Mouse (Mus musculus) liver, embryonic 15.5 days (tissue): ENCODE measurements at regions not wholly inside any gene's neighbourhood (a gene's known extent, or its start where the extent isn't known, plus 50 kb on each side); places are given as distances from the start of the nearest gene placed in this dataset.
A peak's percentile ranks its signal among the peaks of the same experiment; 100 is the strongest.

Experiments
- ATAC-seq: fragments of 200-750 bp; cut with Nextera tagmentation; 2 replicates; pipeline ENCODE4 v1.8.0; 2017; ENCODE audit warnings: moderate number of reproducible peaks, mild to moderate bottlenecking, moderate library complexity; ENCODE audit not compliant: insufficient read depth
- H3K27ac ChIP-seq: fragments of 300-500 bp; sonication (generic); replicated peaks from 2 replicates; pipeline ENCODE4 v1.5.1; 2015; ENCODE audit warnings: mild to moderate bottlenecking, inconsistent platforms
- H3K27me3 ChIP-seq: fragments of 300-500 bp; sonication (generic); 2 replicates; pipeline ENCODE4 v1.6.1; 2015; ENCODE audit warnings: mild to moderate bottlenecking, inconsistent platforms
- H3K36me3 ChIP-seq: fragments of 300-500 bp; sonication (generic); replicated peaks from 2 replicates; pipeline ENCODE4 v1.6.1; 2015; ENCODE audit warnings: moderate library complexity, mild to moderate bottlenecking, inconsistent platforms
- H3K4me1 ChIP-seq: fragments of 300-500 bp; sonication (generic); replicated peaks from 2 replicates; pipeline ENCODE4 v1.6.1; 2015; ENCODE audit warnings: inconsistent platforms
- H3K4me2 ChIP-seq: fragments of 300-500 bp; sonication (generic); 2 replicates; pipeline ENCODE4 v1.6.1; 2015; ENCODE audit warnings: moderate library complexity, mild to moderate bottlenecking, inconsistent platforms
- H3K4me3 ChIP-seq: fragments of 300-500 bp; sonication (generic); replicated peaks from 2 replicates; pipeline ENCODE4 v1.5.1; 2015; ENCODE audit warnings: mild to moderate bottlenecking, inconsistent platforms
- H3K9ac ChIP-seq: fragments of 300-500 bp; sonication (generic); 2 replicates; pipeline ENCODE4 v1.6.1; 2015; ENCODE audit warnings: moderate library complexity, mild to moderate bottlenecking, inconsistent platforms
- H3K9me3 ChIP-seq: fragments of 300-500 bp; sonication (generic); replicated peaks from 2 replicates; pipeline ENCODE4 v1.6.1; 2016; ENCODE audit warnings: inconsistent platforms
- WGBS: fragments of 180-500 bp; shearing (Covaris S2); methylation state at CpG from one replicate; pipeline ENCODE4 v1.1.7; 2015; ENCODE audit warnings: mixed read lengths; ENCODE audit not compliant: insufficient replicate concordance; 5-methylcytosine and 5-hydroxymethylcytosine counted together

- no peak for ATAC-seq
- Histone ChIP-seq H3K4me3 (no peak overlapping the region), H3K4me2 (no peak overlapping the region), H3K27ac (no peak overlapping the region), H3K27me3 (no peaks in the 10 kb centered on the region), H3K4me1 (no peaks in the 10 kb centered on the region), H3K9ac (no peak overlapping the region), H3K9me3 (no peaks in the 10 kb centered on the region), H3K36me3 (no peaks in the 10 kb centered on the region)
- 76% methylated on average over 6 of the region's 6 CpGs for WGBS
Observed at GRCm38 (mm10) chr8:80422190-80422589, 71.4 kb upstream of the Gypa start.

DNA sequence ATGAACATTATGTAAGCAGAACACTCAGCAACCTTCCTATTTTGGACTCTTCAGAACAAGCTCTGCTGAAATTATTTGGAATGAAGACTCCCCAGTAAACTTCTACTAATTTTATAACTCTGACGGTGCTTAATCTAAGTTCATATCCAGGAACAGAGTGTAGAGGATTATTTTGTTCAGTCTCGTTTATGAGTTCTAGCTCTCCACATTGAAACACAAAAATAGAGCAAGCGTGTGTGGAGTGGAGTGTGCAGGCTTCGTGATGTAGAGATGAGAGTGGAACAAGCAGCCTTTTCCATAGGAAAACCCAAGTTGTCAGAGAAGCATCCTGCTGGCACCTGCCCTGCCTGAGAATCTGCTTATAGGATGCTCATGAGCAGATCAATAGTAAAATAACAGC is 77.5 kb upstream of the Gypa start:
- Histone ChIP-seq H3K4me2 (no peak overlapping the region), H3K9me3 (no peaks in the 10 kb centered on the region), H3K36me3 (no peaks in the 10 kb centered on the region), H3K9ac (no peak overlapping the region), H3K27me3 (no peaks in the 10 kb centered on the region), H3K4me1 (no peaks in the 10 kb centered on the region), H3K4me3 (no peak overlapping the region), H3K27ac (no peak overlapping the region)
- WGBS = 59% methylated on average over 4 of the region's 4 CpGs
- no peak for ATAC-seq

GRCm38 (mm10) chr8:80399594-80400207 is 93.9 kb upstream of the Gypa start:
- no peak overlapping the region for H3K4me2 ChIP-seq
- no peak for ATAC-seq
- no peak overlapping the region for H3K27ac ChIP-seq
- H3K4me3 ChIP-seq = no peak overlapping the region
- H3K9me3 ChIP-seq = no peaks in the 10 kb centered on the region
- no peaks in the 10 kb centered on the region for H3K36me3 ChIP-seq
- no peak overlapping the region for H3K9ac ChIP-seq
- 59% methylated on average over 2 of the region's 2 CpGs for WGBS
- no peaks in the 10 kb centered on the region for H3K27me3 ChIP-seq
- H3K4me1 ChIP-seq = no peaks in the 10 kb centered on the region

DNA sequence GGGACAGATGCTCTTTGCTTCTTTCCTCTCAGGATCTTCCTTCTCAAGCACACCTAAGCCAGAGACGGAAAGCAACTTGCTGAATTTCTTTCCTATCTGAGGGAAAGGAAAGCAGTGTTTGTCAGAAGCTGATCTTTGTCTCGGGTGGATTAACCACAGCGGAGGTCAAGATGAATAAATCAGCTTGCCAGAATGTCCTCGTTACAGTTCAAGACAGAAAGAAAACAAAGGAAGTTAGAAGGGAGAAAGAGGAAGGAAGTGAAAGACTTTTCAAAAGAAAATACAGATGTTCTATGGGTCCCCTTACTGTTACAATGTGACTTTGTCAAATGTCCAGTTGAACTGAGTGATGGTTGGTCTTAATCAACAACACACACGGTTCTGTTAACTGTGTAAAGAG is 98.6 kb upstream of the Gypa start:
- H3K9me3 ChIP-seq = no peaks in the 10 kb centered on the region
- no peak overlapping the region for H3K27ac ChIP-seq
- no peak for ATAC-seq
- H3K4me1 ChIP-seq = no peaks in the 10 kb centered on the region
- WGBS = 11% methylated on average over 5 of the region's 5 CpGs
- H3K27me3 ChIP-seq = no peaks in the 10 kb centered on the region
- no peak overlapping the region for H3K4me3 ChIP-seq
- no peaks in the 10 kb centered on the region for H3K36me3 ChIP-seq
- H3K9ac ChIP-seq = no peak overlapping the region
- H3K4me2 ChIP-seq = no peak overlapping the region

DNA sequence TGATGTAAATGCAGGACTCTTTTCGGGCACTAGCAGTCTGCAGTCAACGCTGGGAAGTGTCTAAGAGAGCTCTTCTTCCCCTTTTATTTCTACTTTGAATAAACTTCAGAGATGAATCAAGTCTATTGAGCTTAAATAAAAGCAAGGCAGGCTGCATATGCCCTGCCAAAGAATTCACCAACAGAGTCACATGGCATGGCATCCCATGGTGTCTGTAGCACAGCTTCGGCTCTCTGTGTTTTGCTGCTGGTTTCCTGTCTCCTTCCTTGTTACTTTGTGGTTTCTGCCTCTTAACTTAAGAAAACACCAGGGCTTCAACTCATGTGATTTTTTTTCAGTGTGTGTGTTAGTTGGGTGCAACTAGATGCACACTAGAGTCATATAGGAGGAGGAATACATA is 100.5 kb upstream of the Gypa start:
- Histone ChIP-seq H3K27ac (no peak overlapping the region), H3K4me1 (no peaks in the 10 kb centered on the region), H3K36me3 (no peaks in the 10 kb centered on the region), H3K27me3 (no peaks in the 10 kb centered on the region), H3K9me3 (no peaks in the 10 kb centered on the region), H3K9ac (no peak overlapping the region), H3K4me3 (no peak overlapping the region), H3K4me2 (no peak overlapping the region)
- WGBS = 43% methylated on average over 3 of the region's 3 CpGs
- no peak for ATAC-seq

DNA sequence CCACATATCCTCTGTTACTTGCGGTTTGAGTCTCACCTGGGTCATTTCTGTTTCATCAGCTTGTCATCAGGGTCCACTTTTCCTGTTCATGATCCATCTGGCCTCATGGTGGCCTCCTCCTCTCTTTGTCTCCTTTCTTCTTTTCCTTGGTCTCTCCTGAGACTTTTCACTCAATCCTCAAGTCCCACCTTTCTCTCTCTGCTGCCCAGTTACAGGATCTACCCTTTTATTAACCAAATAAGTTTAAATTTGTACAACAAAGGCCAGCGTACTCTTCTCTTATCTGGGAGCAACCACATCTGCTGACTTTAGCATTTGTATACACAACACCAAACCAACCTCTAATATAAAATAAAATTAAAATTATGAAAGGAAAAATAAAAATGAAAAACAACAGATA is 124.4 kb upstream of the Gypa start:
- H3K4me3 ChIP-seq = no peak overlapping the region
- no peak overlapping the region for H3K9ac ChIP-seq
- 57% methylated on average over 2 of the region's 2 CpGs for WGBS
- no peaks in the 10 kb centered on the region for H3K4me1 ChIP-seq
- no peak overlapping the region for H3K4me2 ChIP-seq
- H3K9me3 ChIP-seq = no peaks in the 10 kb centered on the region
- no peak overlapping the region for H3K27ac ChIP-seq
- no peaks in the 10 kb centered on the region for H3K27me3 ChIP-seq
- ATAC-seq = no peak
- no peaks in the 10 kb centered on the region for H3K36me3 ChIP-seq

DNA sequence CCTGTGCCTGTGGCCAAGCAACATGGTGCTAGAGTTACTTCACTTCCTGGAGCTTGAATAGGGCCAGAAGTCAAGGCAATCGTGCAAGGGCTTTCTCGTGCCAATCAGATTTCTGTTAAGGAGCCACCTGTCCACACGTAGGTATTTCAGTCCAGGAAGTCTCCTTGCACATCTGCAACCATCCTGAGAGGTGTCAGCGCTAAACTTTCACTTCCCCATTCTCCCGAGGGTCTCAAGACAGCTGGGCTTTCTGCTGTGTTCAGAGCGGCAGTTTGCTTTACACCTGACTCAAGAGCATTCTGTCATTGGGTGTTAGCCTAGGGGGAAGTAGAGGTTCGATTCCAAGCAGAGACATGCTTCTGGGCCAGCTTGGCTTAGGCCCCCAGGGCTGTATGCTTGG is 129.5 kb upstream of the Gypa start:
- ATAC-seq = no peak
- no peak overlapping the region for H3K4me2 ChIP-seq
- 23% methylated on average over 7 of the region's 7 CpGs for WGBS
- no peak overlapping the region for H3K4me3 ChIP-seq
- H3K36me3 ChIP-seq = no peaks in the 10 kb centered on the region
- H3K9ac ChIP-seq = no peak overlapping the region
- no peaks in the 10 kb centered on the region for H3K9me3 ChIP-seq
- H3K27me3 ChIP-seq = no peaks in the 10 kb centered on the region
- no peaks in the 10 kb centered on the region for H3K4me1 ChIP-seq
- no peak overlapping the region for H3K27ac ChIP-seq

DNA sequence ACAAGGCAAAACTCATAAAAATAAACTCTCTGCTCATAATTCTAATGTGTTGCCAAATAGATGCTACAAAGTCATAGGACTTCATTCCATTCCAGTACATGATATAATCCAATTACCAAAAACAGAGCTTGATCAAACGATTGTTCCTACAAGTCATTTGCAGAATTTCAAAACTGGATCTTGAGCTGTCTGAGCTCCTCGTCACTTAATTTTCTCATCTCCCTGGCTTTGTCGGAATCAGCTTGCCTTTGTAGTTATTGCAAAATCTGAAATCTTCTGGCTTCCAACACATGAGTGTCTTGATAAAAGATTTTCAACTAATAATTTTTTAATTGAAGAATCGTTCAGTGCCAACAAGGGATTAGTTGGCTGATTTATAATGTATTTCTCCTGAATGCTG is 150.3 kb upstream of the Gypa start:
- Histone ChIP-seq H3K36me3 (no peaks in the 10 kb centered on the region), H3K27ac (no peak overlapping the region), H3K27me3 (no peaks in the 10 kb centered on the region), H3K9ac (no peak overlapping the region), H3K4me1 (no peaks in the 10 kb centered on the region), H3K4me3 (no peak overlapping the region), H3K9me3 (no peaks in the 10 kb centered on the region), H3K4me2 (no peak overlapping the region)
- ATAC-seq = no peak
- WGBS = 72% methylated on average over 4 of the region's 4 CpGs

GRCm38 (mm10) chr8:80337872-80338271 is 155.7 kb upstream of the Gypa start:
- Histone ChIP-seq H3K27ac (no peak overlapping the region), H3K4me3 (no peak overlapping the region), H3K9ac (no peak overlapping the region), H3K27me3 (no peaks in the 10 kb centered on the region), H3K36me3 (no peaks in the 10 kb centered on the region), H3K4me1 (no peaks in the 10 kb centered on the region), H3K4me2 (no peak overlapping the region), H3K9me3 (no peaks in the 10 kb centered on the region)
- no peak for ATAC-seq
- WGBS = 53% methylated on average over 2 of the region's 2 CpGs

- no peak for ATAC-seq
- H3K4me1 ChIP-seq = no peaks in the 10 kb centered on the region
- 51% methylated on average over 2 of the region's 2 CpGs for WGBS
Observed at GRCm38 (mm10) chr8:80328676-80329075, 164.9 kb upstream of the Gypa start.

DNA sequence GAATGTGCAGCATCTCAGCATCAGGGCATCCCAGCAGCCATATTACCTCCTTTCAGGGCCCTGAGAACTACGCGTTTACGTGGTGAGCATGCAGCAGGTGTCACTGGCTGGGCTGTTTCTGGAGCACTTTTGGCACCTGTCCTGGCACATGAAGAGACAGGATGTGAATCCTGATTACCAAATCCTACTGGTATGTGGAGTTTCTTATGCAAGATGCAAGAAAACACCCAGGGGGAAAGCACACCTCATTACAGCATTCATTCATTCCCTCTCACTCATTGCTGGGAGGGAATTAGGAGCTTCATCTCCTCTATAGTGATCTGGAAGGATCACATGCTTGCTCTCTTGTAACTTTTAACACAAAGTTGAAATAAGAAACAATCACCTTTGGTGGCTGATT is 167.7 kb upstream of the Gypa start:
- Histone ChIP-seq H3K9ac (no peak overlapping the region), H3K4me1 (no peaks in the 10 kb centered on the region), H3K36me3 (no peaks in the 10 kb centered on the region), H3K4me2 (no peak overlapping the region), H3K4me3 (no peak overlapping the region), H3K27ac (no peak overlapping the region), H3K27me3 (no peaks in the 10 kb centered on the region), H3K9me3 (no peaks in the 10 kb centered on the region)
- WGBS = 84% methylated on average over 3 of the region's 3 CpGs
- no peak for ATAC-seq

More at GRCm38 (mm10) chr8:80328676-80329075, 164.9 kb upstream of the Gypa start:
- Histone ChIP-seq H3K27ac (no peak overlapping the region), H3K9ac (no peak overlapping the region), H3K4me2 (no peak overlapping the region), H3K36me3 (no peaks in the 10 kb centered on the region), H3K9me3 (no peaks in the 10 kb centered on the region), H3K4me3 (no peak overlapping the region), H3K27me3 (no peaks in the 10 kb centered on the region)

GRCm38 (mm10) chr8:80325132-80325531 is 168.4 kb upstream of the Gypa start:
- 0 out of 2 replicates have a peak, but pooled peaks have one; percentile 18 for ATAC-seq
- Histone ChIP-seq H3K4me2 (no peak overlapping the region), H3K4me3 (no peak overlapping the region), H3K4me1 (no peaks in the 10 kb centered on the region), H3K36me3 (no peaks in the 10 kb centered on the region), H3K27ac (no peak overlapping the region), H3K9me3 (no peaks in the 10 kb centered on the region), H3K27me3 (no peaks in the 10 kb centered on the region), H3K9ac (no peak overlapping the region)
- 33% methylated on average over 4 of the region's 4 CpGs for WGBS
